Mouse (Mus musculus) cerebral cortex, adult 2 months (tissue): ENCODE data around the gene Gm42669.

Experiments
- WGBS: fragments of 180-500 bp; shearing (Covaris S2); methylation state at CpG from one replicate; pipeline ENCODE4 v1.1.7; 2018; 5-methylcytosine and 5-hydroxymethylcytosine counted together

The Gm42669 gene

GRCm38 (mm10) chr5:107521386-107521785 lies 14.0 kb downstream of the Gm42669 start:
- WGBS = 60% methylated on average over 6 of the region's 6 CpGs

- 37% methylated on average over 7 of the region's 7 CpGs for WGBS
These were observed 14.5 kb downstream of the Gm42669 start for GRCm38 (mm10) chr5:107521897-107522296.

GRCm38 (mm10) chr5:107524281-107524680 lies 16.9 kb downstream of the Gm42669 start:
- 43% methylated on average over 10 of the region's 10 CpGs for WGBS

GRCm38 (mm10) chr5:107528856-107529255 lies 21.4 kb downstream of the Gm42669 start:
- WGBS = 66% methylated on average over 3 of the region's 3 CpGs

GRCm38 (mm10) chr5:107533590-107533989 lies 26.2 kb downstream of the Gm42669 start:
- WGBS = 66% methylated on average over 2 of the region's 2 CpGs

- WGBS = 82% methylated on average over 15 of the region's 15 CpGs
These were observed 27.2 kb downstream of the Gm42669 start, which contains the start of gene 1700028K03Rik for GRCm38 (mm10) chr5:107534581-107534980. 1700028K03Rik (plus strand) TSS chr5:107534709.

- 37% methylated on average over 7 of the region's 7 CpGs for WGBS
These were observed 34.3 kb downstream of the Gm42669 start for GRCm38 (mm10) chr5:107541696-107542095.

GRCm38 (mm10) chr5:107545927-107546326 lies 38.5 kb downstream of the Gm42669 start:
- 71% methylated on average over 4 of the region's 4 CpGs for WGBS

- WGBS = 64% methylated on average over 3 of the region's 3 CpGs
These were observed 40.5 kb downstream of the Gm42669 start for GRCm38 (mm10) chr5:107547955-107548354.

GRCm38 (mm10) chr5:107548444-107548843 lies 41.0 kb downstream of the Gm42669 start:
- 97% methylated on average over 3 of the region's 3 CpGs for WGBS

GRCm38 (mm10) chr5:107554336-107554735 lies 46.9 kb downstream of the Gm42669 start:
- WGBS = 89% methylated on average over 5 of the region's 5 CpGs

GRCm38 (mm10) chr5:107556969-107557368 lies 49.5 kb downstream of the Gm42669 start:
- 77% methylated on average over 3 of the region's 3 CpGs for WGBS

- 85% methylated on average over 9 of the region's 9 CpGs for WGBS
These were observed 61.7 kb downstream of the Gm42669 start for GRCm38 (mm10) chr5:107569148-107569547.

GRCm38 (mm10) chr5:107597301-107598077 lies 90.1 kb downstream of the Gm42669 start, which contains the start of the genes Rpap2 and Glmn:
Rpap2 (plus strand) TSS chr5:107597373.
Glmn (minus strand) TSS chr5:107597888.
- 2% methylated on average over 60 of the region's 64 CpGs for WGBS

GRCm38 (mm10) chr5:107598380-107598779 lies 91.0 kb downstream of the Gm42669 start:
- WGBS = 13% methylated on average over 4 of the region's 4 CpGs

GRCm38 (mm10) chr5:107611224-107611623 lies 103.8 kb downstream of the Gm42669 start:
- 6% methylated on average over 2 of the region's 2 CpGs for WGBS

GRCm38 (mm10) chr5:107617986-107618385 lies 110.6 kb downstream of the Gm42669 start:
- WGBS = 83% methylated on average over 6 of the region's 6 CpGs

- 84% methylated on average over 3 of the region's 3 CpGs for WGBS
These were observed 113.9 kb downstream of the Gm42669 start for GRCm38 (mm10) chr5:107621327-107621726.
